Mouse (Mus musculus) CD4-positive naive resting alpha-beta T cell, adult 57 days (primary cell): Measurements from ENCODE around the gene Rac1. TPM values are rescaled to one million over a fixed set of nuclear protein-coding genes. Genes with fewer than 3 reads are reported as not detected.

Experiments
- total RNA-seq: library from RNA; stranded (reverse); gene quantifications from one replicate; pipeline ENCODE4 v1.2.4, GENCODE M21; 2023

Rac1 gene
- total RNA-seq, result 277 TPM

GRCm38 (mm10) chr5:143527486-143528307 lies at the start of gene Rac1:
Gene Rac1, minus strand, starts transcription at chr5:143528036.

GRCm38 (mm10) chr5:143464100-143464756 lies 63.6 kb downstream of the Rac1 start, which contains the start of gene Daglb:
Gene Daglb, plus strand, starts transcription at chr5:143464584.

Other genes with a start within 250 kb of the Rac1 start
- 0.86 TPM for gene Zfp853, start 234.4 kb downstream of the Rac1 start, total RNA-seq
- gene E130309D02Rik, start 212.7 kb downstream of the Rac1 start, total RNA-seq, result 38.4 TPM
- 56.6 TPM for gene Zdhhc4, start 198.8 kb downstream of the Rac1 start, total RNA-seq
- not detected for gene Grid2ip, start 170.7 kb downstream of the Rac1 start, total RNA-seq
- gene Kdelr2, start 124.2 kb downstream of the Rac1 start, total RNA-seq, result 26.5 TPM
- gene Daglb, start 63.5 kb downstream of the Rac1 start, total RNA-seq, result 6.3 TPM
- gene Cyth3, start 94.4 kb upstream of the Rac1 start, total RNA-seq, result 52.4 TPM
- 33.1 TPM for gene Usp42, start 204.2 kb upstream of the Rac1 start, total RNA-seq